Mouse (Mus musculus) limb, embryonic 12.5 days (tissue): Measurements from ENCODE around the gene Kdm6a. TPM values are rescaled to one million over a fixed set of nuclear protein-coding genes. Genes with fewer than 3 reads are reported as not detected.
A peak's percentile ranks its signal among the peaks of the same experiment; 100 is the strongest.

Experiments used
- ATAC-seq: fragments of 200-750 bp; cut with Nextera tagmentation; 2 replicates; pipeline ENCODE4 v1.8.0; 2017; ENCODE audit warnings: low read depth, moderate TSS enrichment; ENCODE audit not compliant: insufficient number of reproducible peaks, insufficient read depth, low FRiP score, low TSS enrichment
- H3K27ac ChIP-seq: fragments of 300-500 bp; sonication (generic); 2 replicates; pipeline ENCODE4 v1.5.1; 2016; ENCODE audit warnings: mild to moderate bottlenecking, moderate library complexity
- H3K27me3 ChIP-seq: fragments of 300-500 bp; sonication (generic); 2 replicates; pipeline ENCODE4 v1.6.1; 2016; ENCODE audit warnings: mild to moderate bottlenecking, moderate library complexity
- H3K36me3 ChIP-seq: fragments of 300-500 bp; sonication (generic); 2 replicates; pipeline ENCODE4 v1.6.1; 2016; ENCODE audit warnings: mild to moderate bottlenecking, moderate library complexity
- H3K4me1 ChIP-seq: fragments of 300-500 bp; sonication (generic); replicated peaks from 2 replicates; pipeline ENCODE4 v1.6.1; 2016
- H3K4me2 ChIP-seq: fragments of 300-500 bp; sonication (generic); 2 replicates; pipeline ENCODE4 v1.6.1; 2016; ENCODE audit warnings: mild to moderate bottlenecking, moderate library complexity
- H3K4me3 ChIP-seq: fragments of 300-500 bp; sonication (generic); replicated peaks from 2 replicates; pipeline ENCODE4 v1.5.1; 2016; ENCODE audit warnings: mild to moderate bottlenecking
- H3K9ac ChIP-seq: fragments of 300-500 bp; sonication (generic); replicated peaks from 2 replicates; pipeline ENCODE4 v1.6.1; 2016; ENCODE audit warnings: mild to moderate bottlenecking, moderate library complexity
- H3K9me3 ChIP-seq: fragments of 300-500 bp; sonication (generic); 2 replicates; pipeline ENCODE4 v1.6.1; 2016; ENCODE audit warnings: mild to moderate bottlenecking, moderate library complexity
- WGBS: fragments of 180-500 bp; shearing (Covaris S2); methylation state at CpG from one replicate; pipeline ENCODE4 v1.1.7; 2016; 5-methylcytosine and 5-hydroxymethylcytosine counted together
- polyA plus RNA-seq: library from polyadenylated mRNA; unstranded; fragments of >200 nt; fragmentation: Nextera tagmentation; extraction: Ambion mirVana; gene quantifications from 2 replicates; pipeline ENCODE4 v1.2.1, GENCODE M21; 2016

Kdm6a gene
- polyA plus RNA-seq = 30.0 and 31.2 TPM in 2 replicates

- peak within 1 kb of the TSS; percentile 98 for H3K27ac ChIP-seq
- H3K9me3 ChIP-seq = no peaks in the 10 kb centered on the region
- no peaks in the 10 kb centered on the region for H3K27me3 ChIP-seq
- no peaks in the 10 kb centered on the region for H3K36me3 ChIP-seq
- peak within 1 kb of the TSS; percentile 90 for H3K9ac ChIP-seq
- H3K4me1 ChIP-seq = no peaks in the 10 kb centered on the region
- ATAC-seq = peak; percentile 100
- peak within 1 kb of the TSS; percentile 77 for H3K4me3 ChIP-seq
- H3K4me2 ChIP-seq = peak within 1 kb of the TSS; percentile 65
- under 1% methylated on average over 44 of the region's 50 CpGs for WGBS
Observed at GRCm38 (mm10) chrX:18162192-18162857, at the start of gene Kdm6a. TSS of gene Kdm6a (plus strand) at chrX:18162575.

- WGBS = 93% methylated on average over 1 of the region's 1 CpGs
- Histone ChIP-seq H3K4me2 (no peak within 1 kb of the TSS), H3K36me3 (no peaks in the 10 kb centered on the region), H3K9me3 (no peaks in the 10 kb centered on the region), H3K27me3 (no peaks in the 10 kb centered on the region), H3K27ac (no peak within 1 kb of the TSS), H3K9ac (no peak within 1 kb of the TSS), H3K4me3 (no peak within 1 kb of the TSS), H3K4me1 (no peaks in the 10 kb centered on the region)
- no peak for ATAC-seq
Observed at GRCm38 (mm10) chrX:18145557-18145956, 16.8 kb upstream of the Kdm6a start, which contains the start of gene Dusp21. TSS of gene Dusp21 (plus strand) at chrX:18145857.

- H3K4me1 ChIP-seq = no peaks in the 10 kb centered on the region
- no peak overlapping the region for H3K9ac ChIP-seq
- ATAC-seq = no peak
- 57% methylated on average over 4 of the region's 4 CpGs for WGBS
- H3K27ac ChIP-seq = no peak overlapping the region
- no peak overlapping the region for H3K4me2 ChIP-seq
- 0 out of 2 replicates have a peak overlapping the region, but pooled peaks have one; percentile 77 for H3K4me3 ChIP-seq
- H3K9me3 ChIP-seq = no peaks in the 10 kb centered on the region
- H3K27me3 ChIP-seq = no peaks in the 10 kb centered on the region
- H3K36me3 ChIP-seq = no peaks in the 10 kb centered on the region
Observed at GRCm38 (mm10) chrX:18160734-18161442, 1.5 kb upstream of the Kdm6a start.

GRCm38 (mm10) chrX:18161796-18162191, 581 bp upstream of the Kdm6a start:
- Histone ChIP-seq H3K27ac (peak overlapping the region; percentile 91), H3K9me3 (no peaks in the 10 kb centered on the region), H3K27me3 (no peaks in the 10 kb centered on the region), H3K4me1 (no peaks in the 10 kb centered on the region), H3K36me3 (no peaks in the 10 kb centered on the region), H3K9ac (peak overlapping the region; percentile 72), H3K4me3 (peak overlapping the region; percentile 77), H3K4me2 (peak overlapping the region; percentile 65)
- ATAC-seq = peak; percentile 84
- WGBS = 1% methylated on average over 28 of the region's 28 CpGs

DNA sequence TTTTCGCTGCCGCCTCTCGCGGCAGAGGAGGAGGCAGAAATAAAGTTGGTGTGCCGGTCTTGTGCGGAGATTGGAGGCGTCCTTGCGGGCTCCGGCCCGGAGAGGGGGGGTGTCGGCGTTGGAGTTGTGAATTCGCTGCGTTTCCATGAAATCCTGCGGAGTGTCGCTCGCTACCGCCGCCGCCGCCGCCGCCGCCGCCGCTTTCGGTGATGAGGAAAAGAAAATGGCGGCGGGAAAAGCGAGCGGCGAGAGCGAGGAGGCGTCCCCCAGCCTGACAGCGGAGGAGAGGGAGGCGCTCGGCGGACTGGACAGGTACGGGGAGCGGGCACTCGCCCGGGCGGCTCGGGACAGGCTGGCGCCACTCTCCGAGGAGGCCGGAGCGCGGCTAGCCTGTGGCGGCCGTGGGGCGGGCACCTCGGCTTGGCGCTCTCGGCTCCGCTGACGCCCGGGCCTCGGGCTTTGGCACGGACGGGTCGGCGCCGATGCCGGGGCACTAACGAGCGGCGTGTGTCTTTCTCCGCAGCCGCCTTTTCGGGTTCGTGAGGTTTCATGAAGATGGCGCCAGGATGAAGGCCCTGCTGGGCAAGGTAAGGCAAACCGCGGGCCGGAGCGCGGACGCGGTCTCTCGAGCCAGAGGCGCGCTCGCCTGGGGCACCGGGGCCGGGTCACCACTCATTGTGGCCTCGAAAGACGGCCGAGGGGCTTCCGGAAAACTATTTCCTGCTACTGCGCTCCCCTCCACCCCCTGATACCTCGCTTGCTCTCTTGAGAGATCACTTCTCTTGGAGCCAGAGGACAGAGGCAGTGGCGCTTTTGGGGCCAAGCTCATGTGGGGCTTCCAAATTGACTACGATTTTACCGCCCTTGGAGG, 721 bp downstream of the Kdm6a start:
- WGBS = 1% methylated on average over 52 of the region's 95 CpGs

DNA sequence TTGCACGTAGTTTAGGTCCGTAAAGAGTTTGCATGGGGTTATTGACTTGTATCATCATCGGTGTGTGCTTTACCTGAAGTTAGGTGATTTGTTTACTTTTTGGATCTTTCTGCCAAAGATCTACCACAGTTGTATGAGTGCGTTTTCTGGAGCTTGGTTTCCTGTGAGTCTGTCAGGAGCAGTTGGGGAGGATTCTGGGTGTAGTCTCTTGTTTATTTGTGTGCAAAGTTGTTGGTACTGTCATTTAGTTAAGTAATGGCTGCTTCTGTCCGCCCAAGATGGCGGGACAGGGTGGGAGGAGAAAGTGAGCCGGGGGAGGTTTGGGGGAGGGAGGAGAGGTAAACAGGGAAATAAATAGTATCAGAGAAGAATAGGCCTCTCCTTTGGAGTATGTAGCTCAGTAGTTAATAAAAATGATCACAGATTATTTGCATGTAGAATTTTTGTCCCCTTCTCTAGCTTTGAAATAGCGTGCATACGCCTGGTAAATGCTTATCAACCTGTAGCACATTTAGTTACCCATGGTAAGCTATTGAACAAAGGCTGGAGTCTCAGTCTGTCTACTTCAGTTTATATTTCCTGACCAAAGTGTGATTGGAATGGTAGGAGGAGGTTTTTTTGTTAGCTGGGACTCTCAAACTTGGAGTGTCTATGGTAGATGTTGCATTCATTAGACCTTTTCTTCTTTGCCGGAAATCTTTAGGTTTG, 1.7 kb downstream of the Kdm6a start:
- peak overlapping the region; percentile 98 for H3K27ac ChIP-seq
- H3K4me2 ChIP-seq = peak overlapping the region; percentile 54
- H3K4me3 ChIP-seq = peak overlapping the region; percentile 77
- no peak for ATAC-seq
- no peaks in the 10 kb centered on the region for H3K27me3 ChIP-seq
- no peaks in the 10 kb centered on the region for H3K4me1 ChIP-seq
- peak overlapping the region; percentile 90 for H3K9ac ChIP-seq
- no peaks in the 10 kb centered on the region for H3K36me3 ChIP-seq
- 1% methylated on average over 10 of the region's 10 CpGs for WGBS
- H3K9me3 ChIP-seq = no peaks in the 10 kb centered on the region

More for the DNA sequence above, 721 bp downstream of the Kdm6a start:
- Histone ChIP-seq H3K9ac (peak overlapping the region; percentile 90), H3K4me1 (no peaks in the 10 kb centered on the region), H3K27me3 (no peaks in the 10 kb centered on the region), H3K4me2 (peak overlapping the region; percentile 54), H3K4me3 (peak overlapping the region; percentile 77), H3K36me3 (no peaks in the 10 kb centered on the region), H3K27ac (peak overlapping the region; percentile 98), H3K9me3 (no peaks in the 10 kb centered on the region)
- ATAC-seq = no peak

DNA sequence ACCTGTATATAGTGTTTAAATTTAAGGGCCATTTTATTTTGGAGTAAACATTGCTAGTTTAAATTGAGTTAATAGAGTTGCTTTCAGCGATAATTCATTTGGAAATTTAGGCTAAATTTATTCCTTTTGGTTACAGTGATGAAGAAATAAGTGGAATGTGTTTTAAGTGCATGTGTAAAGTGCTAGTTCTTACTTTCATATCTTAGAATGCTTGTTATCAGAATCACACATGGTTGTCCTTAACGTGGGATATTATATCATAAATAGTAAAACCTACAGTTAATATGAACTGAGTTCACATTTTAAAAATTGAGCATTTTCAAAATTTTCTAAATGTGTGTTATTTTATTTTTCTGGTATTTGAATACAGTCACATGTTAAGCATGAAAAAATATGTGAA, 2.7 kb downstream of the Kdm6a start:
- no peak overlapping the region for H3K9ac ChIP-seq
- H3K4me1 ChIP-seq = no peaks in the 10 kb centered on the region
- H3K27me3 ChIP-seq = no peaks in the 10 kb centered on the region
- no peaks in the 10 kb centered on the region for H3K9me3 ChIP-seq
- ATAC-seq = no peak
- 83% methylated on average over 2 of the region's 2 CpGs for whole genome bisulfite sequencing
- H3K36me3 ChIP-seq = no peaks in the 10 kb centered on the region
- H3K4me3 ChIP-seq = 0 out of 2 replicates have a peak overlapping the region, but pooled peaks have one; percentile 4
- H3K27ac ChIP-seq = no peak overlapping the region
- peak overlapping the region; percentile 54 for H3K4me2 ChIP-seq

GRCm38 (mm10) chrX:18166961-18167360, 4.6 kb downstream of the Kdm6a start:
- no peaks in the 10 kb centered on the region for H3K27me3 ChIP-seq
- no peaks in the 10 kb centered on the region for H3K9me3 ChIP-seq
- H3K4me1 ChIP-seq = no peaks in the 10 kb centered on the region
- H3K36me3 ChIP-seq = no peaks in the 10 kb centered on the region
- H3K4me3 ChIP-seq = no peak overlapping the region
- H3K4me2 ChIP-seq = no peak overlapping the region
- no peak overlapping the region for H3K27ac ChIP-seq
- WGBS = 93% methylated on average over 3 of the region's 3 CpGs
- H3K9ac ChIP-seq = no peak overlapping the region
- no peak for ATAC-seq

DNA sequence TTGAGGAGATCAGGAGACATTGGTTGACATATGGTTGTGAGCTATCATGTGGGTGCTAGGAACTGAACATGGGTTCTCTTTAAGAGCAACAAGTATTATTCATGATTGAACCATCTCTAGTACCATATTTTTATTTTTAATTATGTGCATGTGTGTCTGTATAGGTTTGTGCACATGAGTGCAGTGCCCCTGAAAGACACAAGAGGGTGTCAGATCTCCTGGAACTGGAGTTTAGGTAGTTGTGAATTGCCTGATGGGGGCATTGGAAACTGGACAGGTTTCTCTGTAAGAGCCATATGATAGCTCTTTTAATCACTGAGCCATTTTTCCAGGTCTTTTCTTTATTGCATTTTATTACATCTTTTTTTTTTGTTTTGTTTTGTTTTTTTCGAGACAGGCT, 6.6 kb downstream of the Kdm6a start:
- Histone ChIP-seq H3K9ac (no peak overlapping the region), H3K36me3 (no peaks in the 10 kb centered on the region), H3K4me2 (no peak overlapping the region), H3K4me3 (no peak overlapping the region), H3K9me3 (no peaks in the 10 kb centered on the region), H3K27ac (no peak overlapping the region), H3K27me3 (no peaks in the 10 kb centered on the region), H3K4me1 (no peaks in the 10 kb centered on the region)
- ATAC-seq = no peak
- 94% methylated on average over 1 of the region's 1 CpGs for WGBS

DNA sequence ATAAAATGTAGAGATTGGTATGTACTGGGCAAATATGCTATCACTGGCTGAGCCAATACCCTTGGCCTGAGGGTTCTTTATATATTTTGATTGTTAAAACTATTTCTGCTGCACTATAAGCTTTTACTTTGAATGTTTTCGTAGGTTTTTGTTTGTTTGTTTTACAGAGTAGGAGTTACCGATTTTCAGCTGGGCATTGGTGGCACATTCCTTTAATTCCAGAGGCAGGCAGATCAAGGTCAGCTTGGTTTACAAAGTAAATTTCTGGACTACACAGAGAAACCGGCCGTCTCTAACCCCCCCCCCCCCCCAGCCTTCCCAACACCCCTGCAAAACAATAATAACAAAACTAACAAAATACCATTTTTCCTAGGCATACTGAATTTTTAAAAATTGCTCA, 12.5 kb downstream of the Kdm6a start:
- no peaks in the 10 kb centered on the region for H3K9me3 ChIP-seq
- H3K36me3 ChIP-seq = no peaks in the 10 kb centered on the region
- H3K4me1 ChIP-seq = no peaks in the 10 kb centered on the region

More for the DNA sequence above, 12.5 kb downstream of the Kdm6a start:
- Histone ChIP-seq H3K4me3 (no peak overlapping the region), H3K9ac (no peak overlapping the region), H3K27me3 (no peaks in the 10 kb centered on the region), H3K4me2 (no peak overlapping the region), H3K27ac (no peak overlapping the region)
- WGBS = 53% methylated on average over 4 of the region's 4 CpGs
- no peak for ATAC-seq
